Mouse (Mus musculus): ENCODE data around the gene Vgll4.

The Vgll4 gene

GRCm38 (mm10) chr6:114972988-114973387 is 3.2 kb upstream of the Vgll4 start:
- DNase-seq (ENCODE audit: low spot score), result no peak

- no peak for DNase-seq (ENCODE audit: low spot score)
Observed at GRCm38 (mm10) chr6:114970895-114971294, 1.1 kb upstream of the Vgll4 start.

GRCm38 (mm10) chr6:114970386-114970785 is 592 bp upstream of the Vgll4 start:
- no peak for DNase-seq (ENCODE audit: low spot score)

- DNase-seq (ENCODE audit: low spot score), result peak; percentile 91
Observed at GRCm38 (mm10) chr6:114968361-114969212, 1.2 kb downstream of the Vgll4 start.

- DNase-seq (ENCODE audit: low spot score), result no peak
Observed at GRCm38 (mm10) chr6:114967623-114968022, 2.2 kb downstream of the Vgll4 start.

- DNase-seq (ENCODE audit: low spot score), result no peak
Observed at GRCm38 (mm10) chr6:114966396-114967154, 3.2 kb downstream of the Vgll4 start.

DNA sequence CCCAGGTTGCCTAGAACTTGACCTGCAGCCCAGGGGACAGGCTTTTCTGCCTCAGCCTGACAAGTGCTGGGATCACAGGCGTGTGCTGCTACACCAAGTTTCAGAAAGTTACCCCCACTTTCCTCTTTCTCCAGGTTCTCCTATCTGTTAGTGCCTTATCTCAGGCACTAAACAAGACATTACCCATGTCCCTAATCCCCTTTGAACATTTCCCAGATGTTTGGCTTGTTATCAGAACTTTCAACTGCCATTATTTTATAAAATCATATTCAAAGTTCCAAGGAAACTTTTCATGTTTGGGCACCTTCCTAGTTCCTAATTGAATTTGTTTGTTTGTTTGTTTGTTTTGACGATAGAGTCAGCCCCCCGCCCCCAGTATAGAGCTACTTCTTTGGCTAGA is 4.0 kb downstream of the Vgll4 start:
- no peak for DNase-seq (ENCODE audit: low spot score)

DNA sequence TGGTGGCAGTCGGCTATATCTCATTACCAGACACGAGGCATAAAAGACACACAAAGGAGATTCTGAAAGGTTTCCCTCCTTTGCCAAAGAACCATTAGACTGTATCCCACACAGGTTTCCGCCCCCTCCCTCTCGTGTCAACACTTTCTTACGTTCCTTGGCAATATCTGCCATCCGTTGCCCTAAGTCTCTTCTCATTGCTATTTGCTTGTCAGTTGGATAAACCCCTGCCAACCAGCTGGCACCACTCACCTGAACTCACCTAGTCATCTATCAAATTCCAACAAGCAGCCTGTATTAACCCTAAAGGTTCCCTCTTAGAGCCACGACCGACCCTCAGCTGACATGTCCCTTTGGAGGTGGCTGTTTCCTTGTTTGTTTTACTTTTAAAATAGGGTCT is 4.4 kb downstream of the Vgll4 start:
- no peak for DNase-seq (ENCODE audit: low spot score)

DNA sequence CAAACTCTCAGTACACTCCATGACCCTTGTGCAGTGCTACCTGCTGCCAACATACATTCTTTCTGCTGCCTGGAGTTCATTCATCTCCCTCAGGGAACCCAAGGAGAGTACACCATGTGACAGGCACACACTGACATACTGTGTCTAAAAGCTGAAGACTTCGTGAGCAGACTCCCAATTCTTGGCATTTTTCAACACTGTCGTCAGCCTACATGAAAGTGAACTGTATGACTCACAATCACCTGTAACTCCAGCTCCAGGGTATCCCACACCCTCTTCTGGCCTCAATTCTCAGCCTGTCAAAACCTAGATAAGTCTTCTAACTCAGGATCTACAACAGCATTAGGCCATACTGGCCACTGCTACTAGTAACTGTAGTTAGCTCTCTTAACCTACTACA is 5.6 kb downstream of the Vgll4 start:
- DNase-seq (ENCODE audit: low spot score), result no peak

- no peak for DNase-seq (ENCODE audit: low spot score)
Observed at GRCm38 (mm10) chr6:114963636-114964035, 6.2 kb downstream of the Vgll4 start.

GRCm38 (mm10) chr6:114961276-114962068 is 8.3 kb downstream of the Vgll4 start:
- no peak for DNase-seq (ENCODE audit: low spot score)

- no peak for DNase-seq (ENCODE audit: low spot score)
Observed at GRCm38 (mm10) chr6:114959012-114959398, 10.8 kb downstream of the Vgll4 start.

DNA sequence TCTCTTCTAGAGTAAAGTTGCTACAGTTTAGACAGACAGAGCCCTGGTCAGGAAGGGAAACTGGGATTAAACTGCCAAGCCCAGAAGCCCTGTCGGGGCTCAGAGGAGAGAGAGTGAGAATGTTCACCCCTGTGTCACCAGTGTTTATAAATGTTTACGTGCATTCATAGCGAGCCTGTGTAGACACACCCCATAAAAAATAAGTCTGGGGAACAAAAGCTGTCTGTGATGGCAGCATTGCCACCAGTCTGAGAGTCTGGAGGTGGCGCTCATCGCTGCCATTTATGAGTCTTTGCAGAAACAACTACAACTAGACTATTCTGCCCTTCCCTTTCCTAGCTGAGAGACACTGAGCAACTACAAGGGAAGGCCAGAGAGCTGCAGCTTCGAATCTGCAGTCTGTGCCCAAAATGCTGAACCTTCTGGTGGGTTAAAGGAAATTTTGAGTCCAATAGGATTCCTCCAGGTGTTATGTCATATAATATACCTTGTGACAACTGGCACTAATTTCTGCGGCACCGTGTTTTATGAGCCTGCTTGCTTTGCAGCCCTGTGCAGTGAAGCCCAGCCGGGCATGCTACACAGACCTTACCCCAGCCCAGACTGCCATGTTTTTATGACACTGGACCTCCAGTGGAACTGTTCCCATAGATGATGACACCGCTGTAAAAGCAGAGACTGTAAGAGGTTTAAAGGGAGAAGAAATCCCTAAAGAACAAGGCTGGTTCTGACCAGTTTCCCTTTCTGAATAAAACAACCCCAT is 11.4 kb downstream of the Vgll4 start:
- DNase-seq (ENCODE audit: low spot score), result no peak

DNA sequence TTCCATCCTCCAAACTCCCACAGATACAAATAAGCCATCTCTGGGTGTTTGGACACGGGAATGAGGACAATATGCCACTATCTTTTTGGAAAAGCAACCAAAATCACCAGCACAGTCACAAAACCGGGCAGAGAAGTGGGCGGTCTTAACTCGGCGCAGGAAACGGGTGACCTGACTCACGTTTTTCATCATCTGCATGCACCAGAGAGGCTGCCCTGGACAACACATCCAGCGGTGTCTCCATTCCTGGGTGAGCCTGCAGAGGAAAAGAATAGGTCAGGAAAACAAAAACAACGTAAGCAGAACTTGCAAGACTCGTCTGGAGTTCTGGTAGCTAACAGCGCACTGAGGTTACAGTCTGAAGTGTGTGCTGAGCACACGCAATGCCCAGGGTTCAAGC is 12.0 kb downstream of the Vgll4 start:
- no peak for DNase-seq (ENCODE audit: low spot score)

DNA sequence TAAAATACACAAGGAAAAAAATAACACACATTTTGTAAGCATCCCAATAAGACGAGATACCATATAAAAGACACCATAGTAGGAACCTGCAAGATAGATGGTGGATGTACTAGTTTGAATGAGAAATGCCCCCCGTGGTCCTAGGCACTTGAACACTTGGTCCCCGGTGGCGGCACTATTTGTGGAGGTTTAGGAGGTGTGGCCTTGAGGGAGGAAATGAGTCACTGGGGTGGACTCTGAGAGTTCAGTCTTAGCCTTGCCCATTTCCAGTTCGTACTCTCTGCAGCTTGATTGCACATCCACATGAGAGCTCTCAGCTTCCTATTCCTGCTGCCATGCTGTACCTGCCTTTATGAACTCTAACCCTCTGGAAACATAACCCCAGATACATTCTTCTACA is 15.3 kb downstream of the Vgll4 start:
- no peak for DNase-seq (ENCODE audit: low spot score)

DNA sequence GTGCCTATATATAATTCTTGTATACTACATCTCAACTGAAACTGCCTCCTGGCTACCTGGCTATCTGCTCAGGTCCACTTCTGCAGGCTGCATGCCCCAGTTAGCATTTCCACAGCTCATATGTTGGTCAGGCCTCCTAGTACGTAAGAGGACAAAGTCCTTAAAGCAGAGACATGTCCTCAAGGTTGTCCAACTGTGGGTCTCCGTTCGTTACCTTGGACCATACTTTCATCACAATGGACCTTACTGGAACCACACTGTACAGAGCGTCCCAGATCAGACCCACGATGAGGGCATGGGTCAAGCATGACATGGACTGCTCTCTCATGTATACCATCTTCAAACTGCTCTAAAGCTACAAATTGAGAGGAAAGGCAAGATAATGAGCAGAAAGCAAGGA is 16.2 kb downstream of the Vgll4 start:
- DNase-seq (ENCODE audit: low spot score), result no peak

GRCm38 (mm10) chr6:114952356-114952755 is 17.4 kb downstream of the Vgll4 start:
- DNase-seq (ENCODE audit: low spot score), result no peak

- DNase-seq (ENCODE audit: low spot score), result no peak
Observed at GRCm38 (mm10) chr6:114944456-114945438, 25.0 kb downstream of the Vgll4 start.

DNA sequence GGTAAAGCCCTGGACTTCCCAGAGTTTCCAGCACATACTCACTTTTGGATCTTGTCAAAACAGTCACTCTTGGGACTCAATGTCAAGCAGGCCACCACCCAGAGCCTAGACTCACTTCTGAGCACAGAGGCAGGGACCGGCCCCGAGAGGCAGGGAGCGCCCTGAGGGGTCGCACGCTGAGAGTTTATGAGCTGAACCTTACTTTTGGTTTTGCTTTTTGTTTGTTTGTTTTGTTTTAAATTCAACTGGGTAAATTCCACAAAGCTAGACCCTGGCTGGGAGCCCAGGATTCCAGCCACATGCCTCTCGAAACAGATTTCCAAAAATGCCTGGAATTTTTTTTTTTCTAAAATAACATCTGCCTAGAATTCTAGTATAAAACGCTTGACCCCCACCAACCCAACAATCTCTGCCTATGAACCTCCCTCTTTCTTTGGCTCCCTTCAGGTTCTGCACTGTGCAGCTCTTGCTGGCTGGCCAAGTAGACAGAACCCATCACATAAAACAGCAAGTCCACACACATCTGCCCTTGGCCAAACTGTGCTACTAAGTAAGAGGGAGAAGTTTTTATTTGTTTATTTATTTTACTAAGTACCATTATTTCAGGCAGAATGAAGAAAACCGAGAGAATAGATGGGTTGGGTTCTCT is 28.5 kb downstream of the Vgll4 start:
- no peak for DNase-seq (ENCODE audit: low spot score)

DNA sequence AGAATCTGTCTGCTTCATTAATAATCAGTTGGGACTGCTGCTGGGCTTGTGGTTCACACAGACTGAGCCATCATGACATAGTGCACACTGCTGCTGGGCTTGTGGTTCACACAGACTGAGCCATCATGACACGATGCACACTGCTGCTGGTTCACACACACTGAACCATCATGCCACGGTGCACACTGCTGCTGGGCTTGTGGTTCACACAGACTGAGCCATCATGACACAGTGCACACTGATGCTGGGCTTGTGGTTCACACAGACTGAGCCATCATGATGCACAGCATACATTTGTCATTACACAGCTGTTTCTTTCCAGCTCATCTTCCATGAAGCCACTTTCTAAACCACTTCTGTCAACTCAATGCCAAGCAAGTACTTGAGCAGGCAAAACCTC is 30.1 kb downstream of the Vgll4 start:
- no peak for DNase-seq (ENCODE audit: low spot score)
